Mouse (Mus musculus) heart, embryonic 14.5 days (tissue): ENCODE measurements at regions not wholly inside any gene's neighbourhood (a gene's known extent, or its start where the extent isn't known, plus 50 kb on each side); places are given as distances from the start of the nearest gene placed in this dataset.

ENCODE experiments used
- ATAC-seq: fragments of 200-750 bp; cut with Nextera tagmentation; 2 replicates; pipeline ENCODE4 v1.8.0; 2017; ENCODE audit warnings: low read depth, moderate TSS enrichment; ENCODE audit not compliant: insufficient number of reproducible peaks, insufficient read depth, low FRiP score
- H3K27ac ChIP-seq, 2 experiments: fragments of 200-500 bp in 1 of 2; fragments of 300-500 bp in 1 of 2; sonication (generic) in 1 of 2; replicated peaks in 1 of 2; 2 replicates each; pipeline ENCODE4 v1.5.1; 2012 to 2014; ENCODE audit warnings: low read depth in 2 of 2, low read length in 2 of 2, control low read depth in 1 of 2, mild to moderate bottlenecking in 1 of 2, mixed read lengths in 1 of 2; ENCODE audit not compliant: control insufficient read depth in 1 of 2, insufficient read depth in 1 of 2
- H3K27me3 ChIP-seq: fragments of 300-500 bp; sonication (generic); 2 replicates; pipeline ENCODE4 v1.6.1; 2014; ENCODE audit warnings: mild to moderate bottlenecking, low read length, control low read depth; ENCODE audit not compliant: control insufficient read depth, insufficient read depth
- H3K36me3 ChIP-seq: fragments of 300-500 bp; sonication (generic); 2 replicates; pipeline ENCODE4 v1.6.1; 2014; ENCODE audit warnings: mild to moderate bottlenecking, control low read depth, low read length, mixed read lengths; ENCODE audit not compliant: control insufficient read depth, insufficient read depth
- H3K4me1 ChIP-seq, 2 experiments: fragments of 200-500 bp in 1 of 2; fragments of 300-500 bp in 1 of 2; sonication (generic) in 1 of 2; 2 replicates each; pipeline ENCODE4 v1.6.1; 2012 to 2014; ENCODE audit warnings: low read length in 2 of 2, control low read depth in 1 of 2, mixed read lengths in 1 of 2; ENCODE audit not compliant: control insufficient read depth in 2 of 2, insufficient read depth in 2 of 2
- H3K4me2 ChIP-seq: fragments of 300-500 bp; sonication (generic); 2 replicates; pipeline ENCODE4 v1.6.1; 2014; ENCODE audit warnings: mild to moderate bottlenecking, low read length
- H3K4me3 ChIP-seq, 2 experiments: fragments of 200-500 bp in 1 of 2; fragments of 300-500 bp in 1 of 2; sonication (generic) in 1 of 2; 2 replicates each; pipeline ENCODE4 v1.5.1; 2012 to 2014; ENCODE audit warnings: low read length in 2 of 2, mild to moderate bottlenecking in 2 of 2, control low read depth in 1 of 2, low read depth in 1 of 2, moderate library complexity in 1 of 2; ENCODE audit not compliant: control insufficient read depth in 1 of 2, insufficient read depth in 1 of 2
- H3K9ac ChIP-seq: fragments of 300-500 bp; sonication (generic); 2 replicates; pipeline ENCODE4 v1.6.1; 2014; ENCODE audit warnings: mild to moderate bottlenecking, low read length
- H3K9me3 ChIP-seq: fragments of 300-500 bp; sonication (generic); 2 replicates; pipeline ENCODE4 v1.6.1; 2016; ENCODE audit warnings: low read length, control low read depth; ENCODE audit not compliant: control insufficient read depth
- WGBS: fragments of 180-500 bp; shearing (Covaris S2); extraction: QIAGEN DNeasy Blood & Tissue Kit; methylation state at CpG from one replicate; pipeline ENCODE4 v1.1.7; 2014; 5-methylcytosine and 5-hydroxymethylcytosine counted together

DNA sequence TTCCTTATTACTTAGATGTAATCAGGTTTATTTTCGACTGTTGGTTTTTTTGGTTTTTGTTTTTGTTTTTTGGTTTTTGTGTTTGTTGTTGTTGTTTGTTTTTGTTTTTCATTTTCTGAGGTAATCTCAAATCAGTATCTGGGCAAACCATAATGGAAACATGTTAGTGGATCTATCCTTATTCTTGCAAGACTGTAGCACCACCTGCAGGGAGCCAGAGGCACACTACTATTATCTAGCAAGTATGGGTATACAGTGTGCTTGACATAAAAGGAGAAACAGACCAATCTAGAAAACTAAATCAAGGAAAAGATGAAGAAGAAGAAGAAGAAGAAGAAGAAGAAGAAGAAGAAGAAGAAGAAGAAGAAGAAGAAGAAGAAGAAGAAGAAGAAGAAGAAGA is 552.4 kb downstream of the Rfpl4b start:
- Histone ChIP-seq H3K9ac (no peak overlapping the region), H3K4me2 (no peak overlapping the region), H3K36me3 (no peaks in the 10 kb centered on the region), H3K27me3 (no peaks in the 10 kb centered on the region), H3K9me3 (no peaks in the 10 kb centered on the region), H3K4me1 (no peaks in the 10 kb centered on the region), H3K27ac (no peak overlapping the region), H3K4me3 (no peak overlapping the region)
- no peak for ATAC-seq
- 73% methylated on average over 1 of the region's 1 CpGs for WGBS

DNA sequence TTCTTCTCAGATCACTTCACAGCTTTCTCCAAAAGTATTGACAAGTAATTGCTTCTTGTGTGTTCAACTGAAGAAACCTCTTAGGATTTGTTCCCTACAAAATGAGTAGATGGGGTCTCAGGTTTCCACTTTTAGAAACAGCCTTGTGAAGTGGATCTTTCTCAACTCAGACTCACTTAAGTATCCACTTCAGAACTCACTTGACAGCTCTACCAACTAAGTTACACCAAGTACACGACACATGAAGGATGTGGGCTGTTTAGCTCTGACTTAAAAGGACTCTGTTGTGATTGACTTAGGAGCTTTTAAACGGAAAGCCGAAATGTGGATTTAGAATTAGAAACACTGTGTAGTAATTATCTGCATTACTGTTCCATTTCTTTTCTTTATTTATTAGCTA is 556.0 kb downstream of the Rfpl4b start:
- H3K27ac ChIP-seq = no peak overlapping the region
- 31% methylated on average over 3 of the region's 3 CpGs for WGBS
- no peak for ATAC-seq
- no peaks in the 10 kb centered on the region for H3K36me3 ChIP-seq
- H3K4me1 ChIP-seq = no peaks in the 10 kb centered on the region
- no peaks in the 10 kb centered on the region for H3K9me3 ChIP-seq
- no peak overlapping the region for H3K4me3 ChIP-seq
- no peaks in the 10 kb centered on the region for H3K27me3 ChIP-seq
- H3K9ac ChIP-seq = no peak overlapping the region
- no peak overlapping the region for H3K4me2 ChIP-seq

DNA sequence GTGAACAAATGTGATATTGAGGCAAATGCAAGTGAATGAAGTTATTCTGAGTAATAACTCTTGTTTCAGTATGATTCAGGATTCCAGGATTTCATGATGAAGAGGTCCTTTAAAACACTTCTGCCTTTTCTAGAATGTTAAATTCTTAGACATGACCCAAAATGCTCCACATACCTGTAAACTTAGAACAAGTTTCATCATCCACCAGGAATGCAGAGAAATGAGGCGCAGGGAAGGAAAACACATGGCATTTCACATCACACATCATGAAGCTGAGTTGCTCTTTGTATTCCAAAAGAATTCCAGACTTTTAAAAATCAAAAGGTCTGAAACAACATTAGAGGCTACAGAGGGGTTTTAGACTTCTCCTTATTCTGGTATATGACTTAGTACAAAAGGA is 574.8 kb downstream of the Rfpl4b start:
- Histone ChIP-seq H3K4me3 (no peak overlapping the region), H3K9me3 (no peaks in the 10 kb centered on the region), H3K4me2 (no peak overlapping the region), H3K36me3 (no peaks in the 10 kb centered on the region), H3K4me1 (no peaks in the 10 kb centered on the region), H3K9ac (no peak overlapping the region), H3K27me3 (no peaks in the 10 kb centered on the region), H3K27ac (no peak overlapping the region)
- WGBS = 77% methylated on average over 1 of the region's 1 CpGs
- no peak for ATAC-seq
